Mouse (Mus musculus) E14TG2a.4 (cell line): Measurements from ENCODE around the gene Lyst.

Experiments
- CTCF ChIP-seq: conservative IDR thresholded peaks from 2 replicates; pipeline ENCODE4 v1.5.1; 2014; ENCODE audit warnings: low read length
- NANOG ChIP-seq: IDR thresholded peaks from 2 replicates; pipeline ENCODE4 v1.6.1; 2014; ENCODE audit warnings: borderline replicate concordance, low read length, mixed read lengths
- POU5F1 ChIP-seq: IDR thresholded peaks from 2 replicates; pipeline ENCODE4 v1.6.1; 2014; ENCODE audit warnings: low read length, borderline replicate concordance

DNA sequence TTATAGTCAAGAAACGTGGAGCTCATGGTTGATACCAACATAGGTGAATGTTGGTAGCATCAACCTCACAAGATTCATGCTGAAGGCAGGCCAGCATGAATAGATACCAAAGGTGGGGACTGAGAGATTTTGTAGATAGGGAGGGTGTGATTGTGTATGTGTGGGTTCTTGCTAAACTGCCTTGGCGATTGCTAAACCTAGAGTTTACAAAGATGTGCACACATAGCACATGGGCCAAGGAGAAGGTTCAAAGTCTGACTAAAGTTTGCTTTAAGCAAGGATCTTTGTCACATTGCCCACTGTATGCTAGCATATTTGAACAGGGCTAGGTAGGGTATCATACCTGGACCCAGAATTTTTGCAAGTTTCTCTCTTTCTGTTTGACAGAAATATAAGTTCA lies 1.2 kb upstream of the Lyst start:
- no peak for TF ChIP-seq CTCF
- TF ChIP-seq POU5F1 = no peak
- no peak for TF ChIP-seq NANOG
